Mouse (Mus musculus): ENCODE data around the gene Pidd1. TPM values are rescaled to one million over a fixed set of nuclear protein-coding genes. Genes with fewer than 3 reads are reported as not detected.

Pidd1 gene
- polyA plus RNA-seq, 1 experiment, result 22.1 TPM

DNA sequence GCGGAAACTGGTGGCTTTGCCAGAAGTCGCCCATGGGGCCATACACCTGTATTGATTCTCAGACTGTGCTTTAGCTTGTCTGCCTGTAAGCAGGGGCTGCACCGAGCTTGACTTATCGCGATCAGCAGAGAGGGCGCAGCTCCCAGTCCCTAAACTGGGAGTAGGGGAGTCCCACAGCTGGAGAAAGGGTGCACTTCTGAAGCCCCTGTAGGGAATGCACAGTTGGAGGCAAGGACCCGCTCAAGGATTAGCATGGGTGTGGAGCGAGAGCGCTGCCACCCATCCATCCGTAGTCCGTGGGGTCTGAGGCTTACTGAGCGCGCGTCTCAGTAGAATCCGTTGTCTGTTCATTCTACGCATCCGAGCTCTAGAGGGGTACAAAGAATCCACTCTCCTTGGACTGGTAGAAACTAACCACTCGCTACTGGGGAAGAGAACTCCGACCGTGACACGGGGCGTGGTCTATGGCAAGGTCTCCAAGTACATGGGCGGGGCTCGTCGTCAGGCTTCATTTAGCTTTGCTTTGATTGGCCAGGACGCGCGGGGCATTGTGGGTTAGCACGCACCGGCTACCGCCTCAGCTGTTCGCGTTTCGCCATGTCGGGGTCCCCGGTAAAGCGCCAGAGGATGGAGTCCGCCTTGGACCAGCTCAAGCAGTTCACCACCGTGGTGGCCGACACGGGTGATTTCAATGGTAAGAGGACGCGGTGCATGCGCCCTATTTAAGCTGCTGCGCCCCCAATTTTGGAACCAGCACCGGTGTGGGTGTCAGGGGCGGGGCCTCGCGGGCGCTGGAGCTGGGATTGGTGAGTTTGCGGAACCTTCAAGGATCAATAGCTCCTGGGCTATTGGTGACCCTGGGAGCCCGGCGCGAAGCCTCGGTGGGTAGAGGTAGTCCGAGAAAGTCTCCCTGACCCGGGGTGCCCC lies 51.9 kb downstream of the Pidd1 start, which contains the start of gene Taldo1:
Taldo1 (plus strand) TSS at position 575 of the 927 bp plus-strand sequence.
- no peaks in the 10 kb centered on the region for H3K9me3 ChIP-seq (replicated peaks; ENCODE audit: control insufficient read depth, insufficient read depth, low read length, poor library complexity, severe bottlenecking)
- H3K36me3 ChIP-seq (ENCODE audit: control insufficient read depth, insufficient read depth, low read length, poor library complexity, severe bottlenecking), result peaks cover 12% of the 10 kb centered on the region
- H3K4me1 ChIP-seq (ENCODE audit: control insufficient read depth, insufficient read depth, low read length), result peaks cover 4% of the 10 kb centered on the region
- TF ChIP-seq POLR2A (IDR thresholded peaks at IDR 0.05; ENCODE audit: insufficient read depth, low read length) (peak; percentile 40), CTCF (IDR thresholded peaks at IDR 0.05; ENCODE audit: low read depth, low read length) (no peak), EP300 (IDR thresholded peaks at IDR 0.05; ENCODE audit: insufficient read depth, low read depth, low read length) (0 out of 2 replicates have a peak, but pooled peaks have one; percentile 17)
- peak within 1 kb of the TSS; percentile 94 for H3K4me3 ChIP-seq (ENCODE audit: low read depth, low read length)
- H3K9ac ChIP-seq (ENCODE audit: low read depth, poor library complexity, severe bottlenecking), result peak within 1 kb of the TSS; percentile 61
- H3K27me3 ChIP-seq (ENCODE audit: control insufficient read depth, insufficient read depth, low read length, poor library complexity, severe bottlenecking), result no peaks in the 10 kb centered on the region
- peak within 1 kb of the TSS; percentile 38 for H3K27ac ChIP-seq (ENCODE audit: insufficient read depth, low read length)

DNA sequence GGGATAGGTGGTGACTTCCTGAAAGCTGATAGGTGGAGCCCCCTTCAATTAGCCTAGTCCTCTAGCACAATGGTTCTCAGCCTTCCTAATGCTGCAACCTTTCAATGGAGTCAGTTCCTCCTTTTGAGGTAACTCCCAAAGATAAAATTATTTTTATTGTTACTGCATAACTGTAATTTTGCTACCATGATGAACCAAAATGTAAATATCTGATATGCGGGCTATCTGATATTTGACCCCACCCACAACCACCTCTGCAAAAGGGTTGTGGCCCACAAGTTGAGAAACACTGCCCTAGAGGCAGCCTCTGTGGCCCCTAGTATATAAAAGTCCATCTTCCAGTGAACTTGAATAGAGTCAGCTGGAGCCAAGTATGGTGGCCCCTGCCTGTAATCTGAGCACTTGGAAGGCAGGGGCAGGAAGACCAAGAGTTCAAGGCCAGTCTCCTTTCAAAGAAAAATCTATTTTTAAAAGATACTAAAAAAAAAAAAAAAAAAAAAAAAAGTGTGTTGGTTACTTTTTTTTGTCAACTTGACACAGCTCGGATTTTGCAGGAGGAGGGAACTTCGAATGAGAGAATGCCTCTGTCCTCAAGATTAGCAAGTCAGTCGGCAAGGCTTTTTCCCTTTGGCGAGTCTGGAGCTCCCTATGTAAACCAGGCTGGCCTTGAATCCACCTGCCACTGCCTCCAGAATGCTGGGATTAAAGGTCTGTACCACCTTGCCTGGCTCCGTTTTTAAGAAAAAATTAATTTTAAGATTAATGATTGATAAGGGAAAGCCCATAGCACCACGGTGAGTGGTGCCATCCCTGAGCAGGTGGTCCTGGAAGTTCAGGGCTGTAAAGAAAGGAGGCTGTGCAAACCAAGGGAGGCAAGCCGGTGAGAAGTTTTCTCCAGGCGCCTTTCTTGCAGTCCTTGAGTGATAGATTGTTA lies 53.2 kb downstream of the Pidd1 start:
- Histone ChIP-seq H3K4me1 (ENCODE audit: control insufficient read depth, insufficient read depth, low read length) (peaks cover 4% of the 10 kb centered on the region), H3K9me3 (replicated peaks; ENCODE audit: control insufficient read depth, insufficient read depth, low read length, poor library complexity, severe bottlenecking) (no peaks in the 10 kb centered on the region), H3K4me3 (ENCODE audit: low read depth, low read length) (no peak overlapping the region), H3K9ac (ENCODE audit: low read depth, poor library complexity, severe bottlenecking) (no peak overlapping the region), H3K27ac (ENCODE audit: insufficient read depth, low read length) (no peak overlapping the region), H3K27me3 (ENCODE audit: control insufficient read depth, insufficient read depth, low read length, poor library complexity, severe bottlenecking) (no peaks in the 10 kb centered on the region), H3K36me3 (ENCODE audit: control insufficient read depth, insufficient read depth, low read length, poor library complexity, severe bottlenecking) (no peaks in the 10 kb centered on the region)
- TF ChIP-seq POLR2A (IDR thresholded peaks at IDR 0.05; ENCODE audit: insufficient read depth, low read length) (no peak), EP300 (IDR thresholded peaks at IDR 0.05; ENCODE audit: insufficient read depth, low read depth, low read length) (no peak), CTCF (IDR thresholded peaks at IDR 0.05; ENCODE audit: low read depth, low read length) (no peak)

DNA sequence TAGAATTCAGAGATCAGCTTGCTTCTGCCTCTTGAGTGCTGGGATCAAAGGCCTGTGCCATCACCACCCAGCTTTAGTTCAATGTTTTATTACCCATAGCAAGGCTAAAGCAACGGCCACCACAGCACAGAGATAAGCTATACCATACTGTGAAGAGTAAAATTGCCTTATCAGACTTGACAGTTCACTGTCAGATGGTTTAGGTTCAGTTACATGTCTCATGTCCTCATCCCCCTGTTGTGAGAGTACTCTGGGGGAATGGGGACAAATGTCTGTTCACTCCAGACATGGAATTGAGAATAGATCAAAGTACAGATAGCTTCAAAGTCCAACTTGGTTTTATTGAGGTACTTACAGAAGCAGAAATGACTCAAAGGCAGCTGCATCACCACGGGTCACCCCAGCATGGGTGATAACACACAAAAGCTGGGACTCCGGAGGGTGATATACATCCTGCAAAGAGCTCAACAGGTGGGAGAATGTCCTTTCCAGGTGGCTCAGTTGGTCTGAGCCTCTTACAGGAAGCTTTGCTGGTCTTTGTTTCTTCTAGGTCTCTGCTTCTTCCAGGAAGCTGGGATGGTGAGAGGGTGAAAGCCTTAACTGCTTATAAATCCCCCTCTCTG lies 55.2 kb downstream of the Pidd1 start:
- peaks cover 2% of the 10 kb centered on the region for H3K4me1 ChIP-seq (ENCODE audit: control insufficient read depth, insufficient read depth, low read length)

More for the DNA sequence above, 55.2 kb downstream of the Pidd1 start:
- Histone ChIP-seq H3K9ac (ENCODE audit: low read depth, poor library complexity, severe bottlenecking) (no peak overlapping the region), H3K4me3 (ENCODE audit: low read depth, low read length) (no peak overlapping the region), H3K27ac (ENCODE audit: insufficient read depth, low read length) (no peak overlapping the region), H3K36me3 (ENCODE audit: control insufficient read depth, insufficient read depth, low read length, poor library complexity, severe bottlenecking) (no peaks in the 10 kb centered on the region), H3K27me3 (ENCODE audit: control insufficient read depth, insufficient read depth, low read length, poor library complexity, severe bottlenecking) (no peaks in the 10 kb centered on the region), H3K9me3 (replicated peaks; ENCODE audit: control insufficient read depth, insufficient read depth, low read length, poor library complexity, severe bottlenecking) (no peaks in the 10 kb centered on the region)
- no peak for TF ChIP-seq POLR2A (IDR thresholded peaks at IDR 0.05; ENCODE audit: insufficient read depth, low read length)
- TF ChIP-seq CTCF (IDR thresholded peaks at IDR 0.05; ENCODE audit: low read depth, low read length), result no peak
- TF ChIP-seq EP300 (IDR thresholded peaks at IDR 0.05; ENCODE audit: insufficient read depth, low read depth, low read length), result no peak

Other genes with a start within 250 kb of the Pidd1 start
- gene Lrrc56, start 249.9 kb downstream of the Pidd1 start, polyA plus RNA-seq (2011; ENCODE audit: insufficient read depth, insufficient read length, low read depth, missing spikeins), result 3.3 and 3.4 TPM in 2 replicates
- 5.9 and 6.6 TPM in 2 replicates for gene Lmntd2, start 229.9 kb downstream of the Pidd1 start, polyA plus RNA-seq (2011; ENCODE audit: insufficient read depth, insufficient read length, low read depth, missing spikeins)
- 29.6 and 36.3 TPM in 2 replicates for gene Rassf7, start 228.2 kb downstream of the Pidd1 start, polyA plus RNA-seq (2011; ENCODE audit: insufficient read depth, insufficient read length, low read depth, missing spikeins)
- 99.5 and 99.9 TPM in 2 replicates for gene Phrf1, start 215.2 kb downstream of the Pidd1 start, polyA plus RNA-seq (2011; ENCODE audit: insufficient read depth, insufficient read length, low read depth, missing spikeins)
- 0.57 TPM in 1 of 2 replicates, not detected in the other for gene Irf7, start 177.5 kb downstream of the Pidd1 start, polyA plus RNA-seq (2011; ENCODE audit: insufficient read depth, insufficient read length, low read depth, missing spikeins)
- gene Cdhr5, start 167.2 kb downstream of the Pidd1 start, polyA plus RNA-seq (2011; ENCODE audit: insufficient read depth, insufficient read length, low read depth, missing spikeins), result not detected in 2 replicates
- gene Sct, start 164.9 kb downstream of the Pidd1 start, polyA plus RNA-seq (2011; ENCODE audit: insufficient read depth, insufficient read length, low read depth, missing spikeins), result 7.4 and 8.5 TPM in 2 replicates
- gene Drd4, start 152.0 kb downstream of the Pidd1 start, polyA plus RNA-seq (2011; ENCODE audit: insufficient read depth, insufficient read length, low read depth, missing spikeins), result 0.21 and 0.65 TPM in 2 replicates
- 79.2 and 79.4 TPM in 2 replicates for gene Deaf1, start 116.3 kb downstream of the Pidd1 start, polyA plus RNA-seq (2011; ENCODE audit: insufficient read depth, insufficient read length, low read depth, missing spikeins)
- gene Tmem80, start 116.3 kb downstream of the Pidd1 start, polyA plus RNA-seq (2011; ENCODE audit: insufficient read depth, insufficient read length, low read depth, missing spikeins), result 7.0 and 8.2 TPM in 2 replicates
- gene Eps8l2, start 105.1 kb downstream of the Pidd1 start, polyA plus RNA-seq (2011; ENCODE audit: insufficient read depth, insufficient read length, low read depth, missing spikeins), result 39.8 and 46.0 TPM in 2 replicates
- gene Taldo1, start 51.8 kb downstream of the Pidd1 start, polyA plus RNA-seq (2011; ENCODE audit: insufficient read depth, insufficient read length, low read depth, missing spikeins), result 210 and 226 TPM in 2 replicates
- gene Gatd1, start 29.9 kb downstream of the Pidd1 start, polyA plus RNA-seq (2011; ENCODE audit: insufficient read depth, insufficient read length, low read depth, missing spikeins), result 36.7 and 45.4 TPM in 2 replicates
- gene Cend1, start 14.5 kb downstream of the Pidd1 start, polyA plus RNA-seq (2011; ENCODE audit: insufficient read depth, insufficient read length, low read depth, missing spikeins), result 1.3 and 2.2 TPM in 2 replicates
- gene Slc25a22, start 6.1 kb downstream of the Pidd1 start, polyA plus RNA-seq (2011; ENCODE audit: insufficient read depth, insufficient read length, low read depth, missing spikeins), result 16.3 and 19.9 TPM in 2 replicates
- 2,328 and 2,759 TPM in 2 replicates for gene Rplp2, start 3.3 kb upstream of the Pidd1 start, polyA plus RNA-seq (2011; ENCODE audit: insufficient read depth, insufficient read length, low read depth, missing spikeins)
- 33.3 and 43.5 TPM in 2 replicates for gene Pnpla2, start 11.2 kb upstream of the Pidd1 start, polyA plus RNA-seq (2011; ENCODE audit: insufficient read depth, insufficient read length, low read depth, missing spikeins)
- gene Cracr2b, start 17.1 kb upstream of the Pidd1 start, polyA plus RNA-seq (2011; ENCODE audit: insufficient read depth, insufficient read length, low read depth, missing spikeins), result 13.5 and 14.0 TPM in 2 replicates
- 99.0 and 107 TPM in 2 replicates for gene Cd151, start 23.4 kb upstream of the Pidd1 start, polyA plus RNA-seq (2011; ENCODE audit: insufficient read depth, insufficient read length, low read depth, missing spikeins)
- 12.1 and 15.3 TPM in 2 replicates for gene Polr2l, start 31.1 kb upstream of the Pidd1 start, polyA plus RNA-seq (2011; ENCODE audit: insufficient read depth, insufficient read length, low read depth, missing spikeins)
- 37.4 and 39.9 TPM in 2 replicates for gene Tspan4, start 31.2 kb upstream of the Pidd1 start, polyA plus RNA-seq (2011; ENCODE audit: insufficient read depth, insufficient read length, low read depth, missing spikeins)
- 14.9 and 16.7 TPM in 2 replicates for gene Chid1, start 95.8 kb upstream of the Pidd1 start, polyA plus RNA-seq (2011; ENCODE audit: insufficient read depth, insufficient read length, low read depth, missing spikeins)
- gene Ap2a2, start 118.1 kb upstream of the Pidd1 start, polyA plus RNA-seq (2011; ENCODE audit: insufficient read depth, insufficient read length, low read depth, missing spikeins), result 102 and 108 TPM in 2 replicates
- not detected in 2 replicates for gene Muc6, start 211.3 kb upstream of the Pidd1 start, polyA plus RNA-seq (2011; ENCODE audit: insufficient read depth, insufficient read length, low read depth, missing spikeins)
- gene Muc2, start 246.3 kb upstream of the Pidd1 start, polyA plus RNA-seq (2011; ENCODE audit: insufficient read depth, insufficient read length, low read depth, missing spikeins), result 2.3 TPM in 2 replicates